Mouse (Mus musculus) kidney, postnatal 4 days (tissue): ENCODE measurements at regions not wholly inside any gene's neighbourhood (a gene's known extent, or its start where the extent isn't known, plus 50 kb on each side); places are given as distances from the start of the nearest gene placed in this dataset.

ENCODE experiments used
- DNase-seq, 2 experiments: peaks; one replicate each; pipeline ENCODE4 v3.0.0; 2021; ENCODE audit warnings: mixed read lengths in 2 of 2

- DNase-seq, result peak in 1 of 2 experiments; percentile 4
Measured at GRCm38 (mm10) chrX:42431851-42432635, 57.4 kb upstream of the Tex13c2 start.
